Mouse (Mus musculus): ENCODE data around the gene Tesk1. TPM values are rescaled to one million over a fixed set of nuclear protein-coding genes. Genes with fewer than 3 reads are reported as not detected.
"Not testable (repeated sequence)": the region's sequence is repeated elsewhere in the genome, so short reads cannot be mapped to it uniquely, and the experiment has no call there.

The Tesk1 gene
- polyA plus RNA-seq, 1 experiment from 2014 or later = 9.5 TPM

DNA sequence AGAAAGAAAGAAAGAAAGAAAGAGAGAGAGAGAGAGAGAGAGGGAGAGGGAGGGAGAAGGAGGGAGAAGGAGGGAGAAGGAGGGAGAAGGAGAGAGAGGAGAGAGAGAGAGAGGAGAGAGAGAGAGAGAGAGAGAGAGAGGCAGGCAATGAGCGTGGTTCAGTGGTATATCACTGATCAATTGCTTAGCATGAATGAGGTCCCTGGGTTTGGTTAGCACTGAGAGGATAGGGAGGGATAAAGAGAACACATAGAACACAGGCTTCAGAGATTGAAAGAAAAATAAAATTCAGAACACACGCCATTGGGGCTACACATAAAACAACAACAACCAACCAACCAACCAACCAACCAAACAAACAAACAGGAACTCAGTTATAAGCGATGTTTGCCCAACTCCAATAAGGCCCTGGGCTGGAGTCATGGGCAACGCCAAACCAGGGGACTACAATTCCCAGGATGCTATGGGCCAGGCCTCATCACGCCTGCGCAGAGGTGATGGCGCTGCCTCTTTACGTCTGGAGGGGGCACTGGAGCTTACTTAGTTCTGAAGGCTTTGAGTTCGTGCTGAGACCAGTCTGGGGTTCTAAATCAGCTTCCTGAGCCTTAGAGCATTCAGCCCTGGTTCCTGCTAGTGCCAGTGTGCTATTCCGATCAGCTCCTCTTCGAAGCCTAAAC lies 36.3 kb downstream of the Tesk1 start:
- Histone ChIP-seq H3K9ac (ENCODE audit: low read length) (no peak overlapping the region), H3K4me3 (ENCODE audit: low read depth, low read length) (peak overlapping the region; percentile 22; the same call in 1 of the 2 replicates), H3K27ac (ENCODE audit: low read depth) (peak overlapping the region; percentile 38; the same call in 1 of the 2 replicates), H3K9me3 (ENCODE audit: control insufficient read depth, low read length) (no peaks in the 10 kb centered on the region), H3K4me2 (ENCODE audit: low read length) (peak overlapping the region; percentile 47), H3K36me3 (ENCODE audit: control insufficient read depth, insufficient read depth, low read length) (no peaks in the 10 kb centered on the region), H3K27me3 (replicated peaks; ENCODE audit: control insufficient read depth, insufficient read depth, low read length) (no peaks in the 10 kb centered on the region), H3K4me1 (replicated peaks; ENCODE audit: control insufficient read depth, insufficient read depth, low read length) (peaks cover 3% of the 10 kb centered on the region; the same call in 1 of the 2 replicates)
- ATAC-seq (replicated peaks; ENCODE audit: low FRiP score, low TSS enrichment, low read depth) = peak; percentile 86
- DNase-seq (ENCODE audit: low spot score) = peak; percentile 80
- WGBS = 22% methylated on average over 11 of the region's 11 CpGs

DNA sequence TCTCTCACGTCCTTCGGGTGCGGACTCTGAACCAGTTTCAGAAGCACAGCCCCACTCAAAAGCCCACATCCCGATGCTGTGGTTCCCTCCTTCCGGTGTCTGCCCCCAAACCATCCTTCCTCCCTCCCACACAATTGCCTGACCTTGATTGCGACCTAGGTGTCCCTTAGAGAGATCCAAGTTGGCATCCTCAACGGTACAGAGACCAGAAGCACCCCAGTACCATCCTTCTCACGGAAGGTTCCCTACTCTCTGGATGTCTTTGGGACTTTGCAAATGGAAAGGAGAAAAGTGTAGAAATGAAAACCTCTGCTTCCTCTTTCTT lies 36.8 kb downstream of the Tesk1 start:
- Histone ChIP-seq H3K36me3 (ENCODE audit: control insufficient read depth, insufficient read depth, low read length) (no peaks in the 10 kb centered on the region), H3K9ac (ENCODE audit: low read length) (no peak overlapping the region), H3K9me3 (ENCODE audit: control insufficient read depth, low read length) (no peaks in the 10 kb centered on the region), H3K4me1 (replicated peaks; ENCODE audit: control insufficient read depth, insufficient read depth, low read length) (peaks cover 3% of the 10 kb centered on the region; the same call in 1 of the 2 replicates), H3K27ac (ENCODE audit: low read depth) (peak overlapping the region; percentile 38; the same call in 1 of the 2 replicates), H3K27me3 (replicated peaks; ENCODE audit: control insufficient read depth, insufficient read depth, low read length) (no peaks in the 10 kb centered on the region), H3K4me2 (ENCODE audit: low read length) (peak overlapping the region; percentile 47), H3K4me3 (ENCODE audit: low read depth, low read length) (peak overlapping the region; percentile 22; the same call in 1 of the 2 replicates)
- 43% methylated on average over 8 of the region's 8 CpGs for WGBS
- DNase-seq (ENCODE audit: low spot score) (no peak), ATAC-seq (replicated peaks; ENCODE audit: low FRiP score, low TSS enrichment, low read depth) (no peak)

DNA sequence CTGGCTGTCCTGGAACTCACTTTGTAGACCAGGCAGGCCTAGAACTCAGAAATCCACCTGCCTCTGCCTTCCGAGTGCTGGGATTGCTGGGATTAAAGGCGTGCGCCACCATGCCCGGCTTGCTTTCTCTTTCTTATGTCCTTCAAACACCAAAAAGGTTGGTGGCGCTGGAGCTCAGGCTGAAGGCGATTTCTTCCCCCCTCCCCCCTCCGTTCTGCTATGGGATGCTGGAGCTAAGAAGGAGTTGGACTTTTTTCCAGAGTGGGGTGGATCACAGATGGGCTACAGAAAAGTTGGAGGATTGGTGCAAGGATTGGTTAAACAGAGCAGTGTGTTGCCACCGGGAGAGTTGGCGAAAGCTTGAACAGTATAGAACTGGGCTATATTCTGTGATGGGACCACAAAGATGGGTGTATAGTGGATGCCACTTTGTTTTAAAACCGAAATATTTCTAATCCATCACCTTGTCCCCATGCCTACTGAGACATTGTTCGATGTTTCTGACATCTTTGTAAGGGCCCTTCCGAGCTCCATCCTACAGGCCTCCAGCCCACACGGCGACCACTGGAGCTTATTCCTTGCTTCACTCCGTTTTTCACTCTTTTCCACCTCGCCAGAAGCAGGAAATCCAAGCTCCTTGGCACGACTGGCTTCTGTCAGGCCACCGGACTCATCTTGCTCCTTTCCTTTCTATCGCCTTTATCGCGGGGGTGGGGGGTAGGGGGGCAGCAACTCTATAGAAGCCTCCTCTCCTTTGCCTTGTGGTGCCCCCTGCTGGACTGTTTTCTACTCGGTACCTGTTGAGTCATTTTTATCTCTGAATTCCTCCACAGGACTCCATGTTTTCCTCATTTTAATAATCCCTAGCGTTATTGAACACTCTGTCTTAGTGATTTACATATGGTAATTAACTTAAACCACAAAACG lies 37.4 kb downstream of the Tesk1 start:
- no peak; the same call in 1 of the 2 replicates for ATAC-seq (replicated peaks; ENCODE audit: low FRiP score, low TSS enrichment, low read depth)
- H3K4me2 ChIP-seq (ENCODE audit: low read length) = peak overlapping the region; percentile 25
- 47% methylated on average over 24 of the region's 24 CpGs for WGBS

DNA sequence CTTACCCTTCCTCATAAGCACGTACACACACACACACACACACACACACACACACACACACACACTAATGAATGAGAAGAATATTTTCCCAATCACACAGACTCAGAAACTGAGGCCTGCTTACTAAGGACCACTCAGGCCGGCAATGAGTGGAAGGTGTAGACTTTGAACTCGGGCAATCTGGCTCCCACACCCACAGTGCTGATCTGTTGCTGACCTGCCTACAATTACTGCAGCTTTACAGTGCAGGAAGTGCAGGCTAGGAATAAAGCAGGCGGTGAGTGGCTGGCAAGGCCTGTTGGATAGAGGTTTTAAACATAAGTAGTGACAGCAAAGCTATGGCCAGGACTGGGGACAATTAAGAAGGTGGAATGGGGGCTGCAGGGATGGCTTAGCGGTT lies 39.2 kb downstream of the Tesk1 start:
- no peak overlapping the region for H3K9ac ChIP-seq (ENCODE audit: low read length)
- ATAC-seq (replicated peaks; ENCODE audit: low FRiP score, low TSS enrichment, low read depth) (no peak; the same call in 1 of the 2 replicates), DNase-seq (ENCODE audit: low spot score) (no peak)
- no peak overlapping the region for H3K4me2 ChIP-seq (ENCODE audit: low read length)
- H3K4me3 ChIP-seq (ENCODE audit: low read depth, low read length) = no peak overlapping the region
- H3K27ac ChIP-seq (ENCODE audit: low read depth) = no peak overlapping the region
- H3K4me1 ChIP-seq (replicated peaks; ENCODE audit: control insufficient read depth, insufficient read depth, low read length) = peaks cover 3% of the 10 kb centered on the region; the same call in 1 of the 2 replicates
- WGBS = 67% methylated on average over 5 of the region's 5 CpGs
- no peaks in the 10 kb centered on the region for H3K36me3 ChIP-seq (ENCODE audit: control insufficient read depth, insufficient read depth, low read length)
- no peaks in the 10 kb centered on the region for H3K9me3 ChIP-seq (ENCODE audit: control insufficient read depth, low read length)
- H3K27me3 ChIP-seq (replicated peaks; ENCODE audit: control insufficient read depth, insufficient read depth, low read length) = no peaks in the 10 kb centered on the region

More for the DNA sequence above, 37.4 kb downstream of the Tesk1 start:
- Histone ChIP-seq H3K9ac (ENCODE audit: low read length) (no peak overlapping the region), H3K4me1 (replicated peaks; ENCODE audit: control insufficient read depth, insufficient read depth, low read length) (peaks cover 3% of the 10 kb centered on the region; the same call in 1 of the 2 replicates), H3K27ac (ENCODE audit: low read depth) (no peak overlapping the region), H3K9me3 (ENCODE audit: control insufficient read depth, low read length) (no peaks in the 10 kb centered on the region), H3K36me3 (ENCODE audit: control insufficient read depth, insufficient read depth, low read length) (no peaks in the 10 kb centered on the region), H3K27me3 (replicated peaks; ENCODE audit: control insufficient read depth, insufficient read depth, low read length) (no peaks in the 10 kb centered on the region), H3K4me3 (ENCODE audit: low read depth, low read length) (no peak overlapping the region)
- DNase-seq (ENCODE audit: low spot score) = peak; percentile 85

DNA sequence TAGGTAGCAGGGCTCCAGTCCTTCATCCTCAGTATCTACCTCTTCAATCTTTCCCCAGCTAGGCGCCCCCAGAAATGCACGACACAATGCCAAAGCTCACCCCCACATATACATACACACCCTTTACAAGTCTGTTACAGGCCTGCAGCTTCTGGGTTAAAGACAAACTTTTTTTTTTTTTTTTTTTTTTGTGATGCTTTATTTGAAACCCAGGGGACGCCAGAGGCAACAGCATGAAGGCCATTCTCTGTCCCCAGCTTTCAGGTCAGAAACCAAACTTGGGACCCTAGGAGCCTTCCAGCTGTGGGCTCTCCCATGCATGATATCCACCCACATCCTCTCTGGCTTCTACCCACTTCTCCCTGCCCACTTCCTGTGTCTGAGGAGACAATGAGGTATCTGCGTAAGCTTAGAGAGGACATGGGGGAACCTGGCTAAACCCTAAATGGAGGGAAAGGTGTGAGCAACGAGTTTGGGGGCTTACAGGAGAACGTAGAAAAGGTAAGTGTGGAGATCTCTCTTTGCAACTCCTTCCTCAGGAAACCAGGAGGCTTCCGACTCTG lies 40.2 kb downstream of the Tesk1 start:
- WGBS = 70% methylated on average over 7 of the region's 7 CpGs
- DNase-seq (ENCODE audit: low spot score) = no peak
- Histone ChIP-seq H3K4me2 (ENCODE audit: low read length) (no peak overlapping the region), H3K4me3 (ENCODE audit: low read depth, low read length) (no peak overlapping the region), H3K27me3 (replicated peaks; ENCODE audit: control insufficient read depth, insufficient read depth, low read length) (no peaks in the 10 kb centered on the region), H3K9me3 (ENCODE audit: control insufficient read depth, low read length) (no peaks in the 10 kb centered on the region), H3K36me3 (ENCODE audit: control insufficient read depth, insufficient read depth, low read length) (no peaks in the 10 kb centered on the region), H3K9ac (ENCODE audit: low read length) (no peak overlapping the region), H3K4me1 (replicated peaks; ENCODE audit: control insufficient read depth, insufficient read depth, low read length) (peaks cover 3% of the 10 kb centered on the region; the same call in 1 of the 2 replicates), H3K27ac (ENCODE audit: low read depth) (no peak overlapping the region)
- ATAC-seq (replicated peaks; ENCODE audit: low FRiP score, low TSS enrichment, low read depth) = no peak

DNA sequence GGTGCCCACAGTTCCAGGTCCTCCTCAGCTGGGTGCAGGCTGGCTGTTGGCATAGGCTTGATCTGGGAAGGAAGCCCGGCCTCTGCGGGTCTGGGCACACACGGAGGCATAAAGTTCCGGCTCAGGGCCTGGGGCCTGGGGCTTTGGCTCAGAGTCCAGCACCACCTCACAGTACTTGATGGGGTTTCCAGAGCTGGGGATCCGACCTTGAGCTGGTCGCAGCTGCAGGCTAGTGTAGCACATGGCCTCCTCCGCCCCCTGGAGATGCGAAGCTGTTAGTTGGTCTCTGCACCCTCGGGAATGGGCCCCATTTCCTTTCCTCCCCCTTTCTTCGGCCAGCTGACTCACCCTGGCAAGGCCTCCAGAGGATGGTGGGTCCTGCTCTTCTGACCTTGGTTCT lies 40.9 kb downstream of the Tesk1 start:
- H3K27ac ChIP-seq (ENCODE audit: low read depth) = no peak overlapping the region
- H3K9me3 ChIP-seq (ENCODE audit: control insufficient read depth, low read length) = no peaks in the 10 kb centered on the region
- H3K27me3 ChIP-seq (replicated peaks; ENCODE audit: control insufficient read depth, insufficient read depth, low read length) = no peaks in the 10 kb centered on the region
- 72% methylated on average over 10 of the region's 10 CpGs for WGBS
- H3K4me3 ChIP-seq (ENCODE audit: low read depth, low read length) = no peak overlapping the region
- H3K36me3 ChIP-seq (ENCODE audit: control insufficient read depth, insufficient read depth, low read length) = no peaks in the 10 kb centered on the region
- ATAC-seq (replicated peaks; ENCODE audit: low FRiP score, low TSS enrichment, low read depth) (no peak; the same call in 1 of the 2 replicates), DNase-seq (ENCODE audit: low spot score) (no peak)
- no peak overlapping the region for H3K9ac ChIP-seq (ENCODE audit: low read length)
- H3K4me1 ChIP-seq (replicated peaks; ENCODE audit: control insufficient read depth, insufficient read depth, low read length) = peaks cover 3% of the 10 kb centered on the region; the same call in 1 of the 2 replicates
- no peak overlapping the region for H3K4me2 ChIP-seq (ENCODE audit: low read length)

DNA sequence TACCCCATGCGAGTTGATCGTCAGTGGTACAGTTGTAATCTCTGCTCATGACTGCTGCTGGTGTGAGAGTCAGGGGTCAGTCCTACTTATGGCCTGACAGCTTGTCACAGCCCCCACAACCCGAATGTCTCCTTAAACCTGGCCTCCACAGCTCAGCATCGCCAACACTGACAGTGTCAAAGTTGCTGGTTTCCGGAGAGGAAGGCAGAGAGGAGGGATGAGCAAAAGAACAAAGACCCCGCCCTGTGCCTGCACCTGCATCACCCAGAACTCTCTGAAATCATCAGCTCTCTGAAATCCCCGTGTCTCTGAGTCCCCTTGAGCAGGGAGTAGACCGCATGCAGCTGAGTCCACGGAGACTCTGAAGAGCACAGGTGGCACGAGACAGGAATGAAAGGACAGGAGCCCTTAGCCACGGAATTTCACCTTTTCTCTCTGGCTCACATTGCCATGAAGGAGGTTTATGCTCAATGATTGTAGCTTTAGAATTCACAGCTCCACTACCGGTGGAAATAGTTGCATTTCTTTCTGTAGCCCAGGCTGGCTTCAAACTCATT lies 41.9 kb downstream of the Tesk1 start, which contains the start of gene Sit1:
Sit1 (minus strand) TSS at position 200 of the 557 bp plus-strand sequence.
- H3K9me3 ChIP-seq (ENCODE audit: control insufficient read depth, low read length) = no peaks in the 10 kb centered on the region
- H3K4me1 ChIP-seq (replicated peaks; ENCODE audit: control insufficient read depth, insufficient read depth, low read length) = no peaks in the 10 kb centered on the region; the same call in 1 of the 2 replicates
- no peaks in the 10 kb centered on the region for H3K36me3 ChIP-seq (ENCODE audit: control insufficient read depth, insufficient read depth, low read length)
- 58% methylated on average over 12 of the region's 12 CpGs for WGBS
- ATAC-seq (replicated peaks; ENCODE audit: low FRiP score, low TSS enrichment, low read depth) = no peak
- no peaks in the 10 kb centered on the region for H3K27me3 ChIP-seq (replicated peaks; ENCODE audit: control insufficient read depth, insufficient read depth, low read length)
- H3K9ac ChIP-seq (ENCODE audit: low read length) = no peak within 1 kb of the TSS
- DNase-seq (ENCODE audit: low spot score) = no peak
- no peak within 1 kb of the TSS for H3K27ac ChIP-seq (ENCODE audit: low read depth)
- no peak within 1 kb of the TSS for H3K4me3 ChIP-seq (ENCODE audit: low read depth, low read length)
- no peak within 1 kb of the TSS for H3K4me2 ChIP-seq (ENCODE audit: low read length)

DNA sequence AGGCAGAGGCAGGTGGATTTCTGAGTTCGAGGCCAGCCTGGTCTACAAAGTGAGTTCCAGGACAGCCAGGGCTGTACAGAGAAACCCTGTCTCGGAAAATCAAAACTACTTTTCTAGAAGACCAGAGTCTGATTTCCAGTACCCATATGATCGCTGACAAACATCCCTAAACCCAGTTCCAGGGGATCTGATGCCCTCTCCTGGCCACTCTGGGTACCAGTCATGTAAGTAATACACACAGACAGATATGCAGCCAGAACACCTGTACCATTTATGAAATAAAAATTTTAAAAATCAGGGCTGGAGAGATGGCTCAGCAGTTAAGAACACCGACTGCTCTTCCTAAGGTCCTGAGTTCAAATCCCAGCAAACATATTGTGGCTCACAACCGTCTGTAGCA lies 43.9 kb downstream of the Tesk1 start:
- not testable (repeated sequence) for H3K4me1 ChIP-seq (replicated peaks; ENCODE audit: control insufficient read depth, insufficient read depth, low read length); H3K9me3 ChIP-seq (ENCODE audit: control insufficient read depth, low read length); H3K36me3 ChIP-seq (ENCODE audit: control insufficient read depth, insufficient read depth, low read length); ATAC-seq (replicated peaks; ENCODE audit: low FRiP score, low TSS enrichment, low read depth); H3K9ac ChIP-seq (ENCODE audit: low read length); H3K27me3 ChIP-seq (replicated peaks; ENCODE audit: control insufficient read depth, insufficient read depth, low read length); H3K4me3 ChIP-seq (ENCODE audit: low read depth, low read length); DNase-seq (ENCODE audit: low spot score); H3K27ac ChIP-seq (ENCODE audit: low read depth); H3K4me2 ChIP-seq (ENCODE audit: low read length)
- WGBS = 83% methylated on average over 5 of the region's 5 CpGs

Measured in intestine, embryonic 14.5 days (tissue).